Mouse (Mus musculus) small intestine, adult 2 months (tissue): ENCODE data around the gene Taok1. TPM values are rescaled to one million over a fixed set of nuclear protein-coding genes. Genes with fewer than 3 reads are reported as not detected.

ENCODE experiments used
- H3K27ac ChIP-seq: fragments of 200-500 bp; 2 replicates; pipeline ENCODE4 v1.5.1; 2012; ENCODE audit warnings: low read depth, low read length, control low read depth, inconsistent platforms; ENCODE audit not compliant: insufficient read depth
- H3K27me3 ChIP-seq: fragments of 200-500 bp; 2 replicates; pipeline ENCODE4 v1.6.1; 2012; ENCODE audit warnings: mild to moderate bottlenecking, moderate library complexity, low read length, inconsistent platforms; ENCODE audit not compliant: control insufficient read depth, insufficient read depth
- H3K36me3 ChIP-seq: fragments of 200-500 bp; 2 replicates; pipeline ENCODE4 v1.6.1; 2012; ENCODE audit warnings: mild to moderate bottlenecking, low read length, control low read depth, inconsistent platforms; ENCODE audit not compliant: control insufficient read depth, insufficient read depth
- H3K4me1 ChIP-seq: fragments of 200-500 bp; 2 replicates; pipeline ENCODE4 v1.6.1; 2012; ENCODE audit warnings: low read length, inconsistent platforms, mixed read lengths; ENCODE audit not compliant: control insufficient read depth, insufficient read depth, insufficient read length
- H3K4me3 ChIP-seq: fragments of 200-500 bp; 2 replicates; pipeline ENCODE4 v1.5.1; 2012; ENCODE audit warnings: low read depth, mild to moderate bottlenecking, control low read depth, inconsistent platforms, low read length, moderate library complexity
- CTCF ChIP-seq: fragments of 200-500 bp; IDR thresholded peaks from 2 replicates; pipeline ENCODE4 v1.5.1; 2012; ENCODE audit warnings: low read depth, mild to moderate bottlenecking, control low read depth, inconsistent platforms, low read length, moderate library complexity, mixed read lengths; ENCODE audit not compliant: insufficient replicate concordance, insufficient read length; ENCODE audit errors: extremely low read depth
- POLR2A ChIP-seq: fragments of 200-500 bp; IDR thresholded peaks from 2 replicates; pipeline ENCODE4 v1.6.1; 2012; ENCODE audit warnings: low read depth, mild to moderate bottlenecking, control low read depth, inconsistent platforms, low read length, moderate library complexity
- WGBS: fragments of 180-500 bp; shearing (Covaris S2); methylation state at CpG from one replicate; pipeline ENCODE4 v1.1.7; 2018; 5-methylcytosine and 5-hydroxymethylcytosine counted together
- polyA plus RNA-seq: library from polyadenylated mRNA; depleted of rRNA; stranded (reverse); fragments of >200 nt; gene quantifications from 2 replicates; pipeline ENCODE4 v1.2.3, GENCODE M21; 2012

Gene Taok1
- polyA plus RNA-seq, 1 experiment = 1.7 TPM

- no peaks in the 10 kb centered on the region for H3K27me3 ChIP-seq
- H3K4me1 ChIP-seq = peaks cover 34% of the 10 kb centered on the region
- H3K4me3 ChIP-seq = peak overlapping the region; percentile 5; the same call in 1 of the 2 replicates
- H3K36me3 ChIP-seq = peaks cover 44% of the 10 kb centered on the region
- TF ChIP-seq POLR2A (no peak), CTCF (no peak)
- peak overlapping the region; percentile 99 for H3K27ac ChIP-seq
- 27% methylated on average over 14 of the region's 14 CpGs for WGBS
These were observed 101.3 kb downstream of the Taok1 start for GRCm38 (mm10) chr11:77506273-77506672.

- Histone ChIP-seq H3K4me3 (peak overlapping the region; percentile 48), H3K36me3 (peaks cover 46% of the 10 kb centered on the region)
- 52% methylated on average over 22 of the region's 22 CpGs for WGBS
These were observed 102.2 kb downstream of the Taok1 start for GRCm38 (mm10) chr11:77505291-77505980.

GRCm38 (mm10) chr11:77504377-77504776, 103.2 kb downstream of the Taok1 start:
- WGBS = 94% methylated on average over 19 of the region's 19 CpGs
- H3K4me3 ChIP-seq = no peak overlapping the region
- H3K27me3 ChIP-seq = no peaks in the 10 kb centered on the region
- TF ChIP-seq POLR2A = no peak
- no peak for TF ChIP-seq CTCF
- peaks cover 56% of the 10 kb centered on the region for H3K36me3 ChIP-seq
- peaks cover 39% of the 10 kb centered on the region for H3K4me1 ChIP-seq
- peak overlapping the region; percentile 91 for H3K27ac ChIP-seq

More at GRCm38 (mm10) chr11:77505291-77505980, 102.2 kb downstream of the Taok1 start:
- Histone ChIP-seq H3K27ac (peak overlapping the region; percentile 99), H3K4me1 (peaks cover 36% of the 10 kb centered on the region), H3K27me3 (no peaks in the 10 kb centered on the region)
- TF ChIP-seq CTCF = no peak
- TF ChIP-seq POLR2A = no peak; the same call in 1 of the 2 replicates

- H3K4me3 ChIP-seq = no peak overlapping the region
- no peak overlapping the region for H3K27ac ChIP-seq
- 82% methylated on average over 3 of the region's 3 CpGs for WGBS
- H3K27me3 ChIP-seq = no peaks in the 10 kb centered on the region
- peaks cover 57% of the 10 kb centered on the region for H3K36me3 ChIP-seq
- TF ChIP-seq CTCF = no peak
- no peak for TF ChIP-seq POLR2A
- peaks cover 42% of the 10 kb centered on the region for H3K4me1 ChIP-seq
These were observed 104.1 kb downstream of the Taok1 start for GRCm38 (mm10) chr11:77503511-77503910.

- WGBS = 88% methylated on average over 6 of the region's 6 CpGs
- H3K27ac ChIP-seq = no peak overlapping the region
These were observed 105.1 kb downstream of the Taok1 start for GRCm38 (mm10) chr11:77502481-77502880.

GRCm38 (mm10) chr11:77501971-77502370, 105.6 kb downstream of the Taok1 start:
- Histone ChIP-seq H3K4me3 (no peak overlapping the region), H3K4me1 (peaks cover 47% of the 10 kb centered on the region), H3K27ac (no peak overlapping the region), H3K36me3 (peaks cover 52% of the 10 kb centered on the region), H3K27me3 (no peaks in the 10 kb centered on the region)
- WGBS = 91% methylated on average over 4 of the region's 4 CpGs
- TF ChIP-seq POLR2A (no peak), CTCF (no peak)

More at GRCm38 (mm10) chr11:77502481-77502880, 105.1 kb downstream of the Taok1 start:
- H3K4me1 ChIP-seq = peaks cover 47% of the 10 kb centered on the region
- no peak for TF ChIP-seq POLR2A
- TF ChIP-seq CTCF = no peak
- no peak overlapping the region for H3K4me3 ChIP-seq
- H3K27me3 ChIP-seq = no peaks in the 10 kb centered on the region
- peaks cover 56% of the 10 kb centered on the region for H3K36me3 ChIP-seq

- WGBS = 19% methylated on average over 5 of the region's 5 CpGs
- Histone ChIP-seq H3K36me3 (peaks cover 46% of the 10 kb centered on the region), H3K27ac (no peak overlapping the region), H3K4me3 (no peak overlapping the region), H3K27me3 (no peaks in the 10 kb centered on the region), H3K4me1 (peaks cover 44% of the 10 kb centered on the region)
- TF ChIP-seq POLR2A (no peak), CTCF (peak; percentile 87; the same call in 1 of the 2 replicates)
These were observed 106.2 kb downstream of the Taok1 start for GRCm38 (mm10) chr11:77501392-77501791.
